Mouse (Mus musculus) right cerebral cortex, postnatal 25 days (tissue): Measurements from ENCODE around the gene Fnbp1l.

ENCODE experiments used
- DNase-seq: peaks from one replicate; pipeline ENCODE4 v3.0.0; 2022

Fnbp1l gene

GRCm38 (mm10) chr3:122520365-122520764, 99.2 kb downstream of the Fnbp1l start:
- no peak for DNase-seq

GRCm38 (mm10) chr3:122519082-122519481, 100.4 kb downstream of the Fnbp1l start:
- no peak for DNase-seq

GRCm38 (mm10) chr3:122518231-122518736, 101.2 kb downstream of the Fnbp1l start:
- no peak for DNase-seq

- DNase-seq = no peak
Observed at GRCm38 (mm10) chr3:122517726-122518125, 101.8 kb downstream of the Fnbp1l start.

- DNase-seq = no peak
Observed at GRCm38 (mm10) chr3:122516327-122516695, 103.2 kb downstream of the Fnbp1l start.

- no peak for DNase-seq
Observed at GRCm38 (mm10) chr3:122515568-122516326, 103.8 kb downstream of the Fnbp1l start.

GRCm38 (mm10) chr3:122512725-122513375, 106.7 kb downstream of the Fnbp1l start:
- no peak for DNase-seq

GRCm38 (mm10) chr3:122511721-122512619, 107.5 kb downstream of the Fnbp1l start:
- no peak for DNase-seq

- no peak for DNase-seq
Observed at GRCm38 (mm10) chr3:122510932-122511331, 108.6 kb downstream of the Fnbp1l start.

GRCm38 (mm10) chr3:122510240-122510750, 109.2 kb downstream of the Fnbp1l start:
- DNase-seq = no peak

- DNase-seq = no peak
Observed at GRCm38 (mm10) chr3:122509534-122510239, 109.8 kb downstream of the Fnbp1l start.

GRCm38 (mm10) chr3:122509084-122509483, 110.4 kb downstream of the Fnbp1l start:
- DNase-seq = no peak

- DNase-seq = no peak
Observed at GRCm38 (mm10) chr3:122507826-122508225, 111.7 kb downstream of the Fnbp1l start.

- DNase-seq = peak; percentile 62
Observed at GRCm38 (mm10) chr3:122506343-122506916, 113.1 kb downstream of the Fnbp1l start.

- no peak for DNase-seq
Observed at GRCm38 (mm10) chr3:122500929-122501328, 118.6 kb downstream of the Fnbp1l start.

- DNase-seq = no peak
Observed at GRCm38 (mm10) chr3:122499647-122500046, 119.9 kb downstream of the Fnbp1l start.

GRCm38 (mm10) chr3:122498528-122498927, 121.0 kb downstream of the Fnbp1l start:
- DNase-seq = no peak

- DNase-seq = no peak
Observed at GRCm38 (mm10) chr3:122497871-122498270, 121.6 kb downstream of the Fnbp1l start.

GRCm38 (mm10) chr3:122494764-122495163, 124.8 kb downstream of the Fnbp1l start:
- DNase-seq = no peak

- DNase-seq = no peak
Observed at GRCm38 (mm10) chr3:122492872-122493615, 126.5 kb downstream of the Fnbp1l start.

- DNase-seq = no peak
Observed at GRCm38 (mm10) chr3:122492006-122492405, 127.5 kb downstream of the Fnbp1l start.
